Mouse (Mus musculus): ENCODE results near the gene Tmprss12.
"Not testable (repeated sequence)": the region's sequence is repeated elsewhere in the genome, so short reads cannot be mapped to it uniquely, and the experiment has no call there.

Gene Tmprss12

GRCm38 (mm10) chr15:100321134-100321533, 40.5 kb downstream of the Tmprss12 start:
- in situ Hi-C loops (cut with MboI, MseI): no loop called here

DNA sequence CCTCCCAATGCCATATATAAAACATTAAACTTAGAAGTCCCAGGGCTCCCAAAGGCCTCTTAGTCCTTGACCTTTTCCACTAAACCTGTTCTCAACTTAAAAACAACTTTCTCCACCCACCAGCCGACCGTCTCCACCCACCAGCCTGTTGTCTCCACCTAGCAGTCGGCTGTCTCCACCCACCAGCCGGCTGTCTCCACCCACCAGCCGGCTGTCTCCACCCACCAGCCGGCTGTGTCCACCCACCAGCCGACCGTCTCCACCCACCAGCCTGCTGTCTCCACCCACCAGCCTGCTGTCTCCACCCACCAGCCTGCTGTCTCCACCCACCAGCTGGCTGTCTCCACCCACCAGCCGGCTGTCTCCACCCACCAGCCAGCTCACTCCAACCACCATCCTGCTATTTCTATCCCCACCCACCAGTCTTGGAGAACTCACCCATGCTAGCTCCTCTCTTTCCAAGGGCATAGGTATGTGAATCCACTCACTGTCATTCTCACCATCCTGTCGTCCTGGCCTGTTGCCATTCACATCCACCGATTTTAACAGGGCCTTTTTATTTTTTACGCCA, 43.5 kb downstream of the Tmprss12 start:
- in situ Hi-C loops (cut with MboI, MseI): no loop called here

DNA sequence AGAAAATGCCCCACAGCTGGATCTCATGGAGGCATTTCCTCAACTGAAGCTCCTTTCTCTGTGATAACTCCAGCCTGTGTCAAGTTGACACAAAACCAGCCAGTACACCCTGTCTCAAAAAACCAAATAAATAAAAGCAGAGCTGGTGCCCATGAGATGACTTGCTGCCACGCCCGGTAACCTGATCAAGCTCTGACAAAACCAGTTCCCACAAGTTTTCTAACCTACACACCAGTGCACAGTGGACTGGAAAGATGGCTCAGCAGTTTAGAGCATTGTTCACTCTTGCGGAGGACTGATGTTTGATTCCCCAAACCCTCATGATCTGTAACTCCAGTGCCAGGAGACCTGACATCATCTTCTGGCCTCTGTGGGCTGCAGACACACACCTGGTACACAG, 44.6 kb downstream of the Tmprss12 start:
- in situ Hi-C loops (cut with MboI, MseI): no loop called here

GRCm38 (mm10) chr15:100328089-100328488, 47.5 kb downstream of the Tmprss12 start:
- in situ Hi-C loops (cut with MboI, MseI): not testable (repeated sequence)

DNA sequence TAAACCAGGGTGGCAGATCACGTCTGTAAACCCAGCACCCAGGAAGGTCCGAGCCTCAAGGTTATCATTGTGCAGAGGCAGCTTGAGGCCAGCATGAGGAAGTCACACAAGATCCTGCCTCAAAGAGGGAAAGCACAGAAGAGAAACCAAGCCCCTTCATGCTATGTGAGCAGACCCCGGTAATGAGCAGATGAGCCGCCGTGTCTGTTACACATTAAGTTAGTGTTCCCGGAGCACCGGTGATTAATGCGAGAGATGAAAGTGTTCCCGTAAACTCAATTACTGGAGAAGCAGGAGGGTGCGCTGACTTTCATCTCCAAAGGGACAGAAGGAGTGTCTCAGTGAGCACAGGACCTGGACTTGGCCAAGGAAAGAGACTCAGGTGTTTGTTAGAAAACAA, 48.7 kb downstream of the Tmprss12 start:
- in situ Hi-C loops (cut with MboI, MseI): not testable (repeated sequence)

- in situ Hi-C loops (cut with MboI, MseI): loop anchor here (5.0 kb wide), 1 partner anchor 47 kb away; no protein-coding TSS in a partner anchor
Measured at GRCm38 (mm10) chr15:100330739-100331138, 50.1 kb downstream of the Tmprss12 start.

- in situ Hi-C loops (cut with MboI, MseI): loop anchor here (5.0 kb wide), 1 partner anchor 45 kb away; no protein-coding TSS in a partner anchor
Measured at GRCm38 (mm10) chr15:100332077-100332961, 51.7 kb downstream of the Tmprss12 start.

DNA sequence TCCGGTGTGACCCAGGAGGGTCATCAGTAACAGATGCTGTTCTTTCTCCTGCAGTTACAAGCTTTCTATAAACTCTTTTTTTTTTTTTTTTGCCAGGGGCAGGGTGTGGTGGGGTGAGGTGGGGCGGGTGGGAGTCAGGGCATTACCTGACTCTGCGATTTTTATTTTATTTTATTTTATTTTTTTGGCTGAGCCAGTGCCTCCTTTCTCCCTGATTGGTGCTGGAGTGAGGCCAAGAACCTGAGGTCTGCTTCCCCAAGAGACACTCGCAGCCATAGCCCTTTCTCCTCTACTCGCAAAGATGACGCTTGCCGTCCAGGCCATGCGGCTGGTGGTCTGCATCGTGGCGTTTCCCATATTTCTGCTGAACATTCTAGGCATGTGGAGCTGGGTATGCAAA, 54.0 kb downstream of the Tmprss12 start, which contains the start of gene Mettl7a3:
Gene Mettl7a3 (plus strand): TSS at position 301 of the 400 bp plus-strand sequence.
- in situ Hi-C loops (cut with MboI, MseI): loop anchor here (5.0 kb wide), 1 partner anchor 43 kb away; no protein-coding TSS in a partner anchor

DNA sequence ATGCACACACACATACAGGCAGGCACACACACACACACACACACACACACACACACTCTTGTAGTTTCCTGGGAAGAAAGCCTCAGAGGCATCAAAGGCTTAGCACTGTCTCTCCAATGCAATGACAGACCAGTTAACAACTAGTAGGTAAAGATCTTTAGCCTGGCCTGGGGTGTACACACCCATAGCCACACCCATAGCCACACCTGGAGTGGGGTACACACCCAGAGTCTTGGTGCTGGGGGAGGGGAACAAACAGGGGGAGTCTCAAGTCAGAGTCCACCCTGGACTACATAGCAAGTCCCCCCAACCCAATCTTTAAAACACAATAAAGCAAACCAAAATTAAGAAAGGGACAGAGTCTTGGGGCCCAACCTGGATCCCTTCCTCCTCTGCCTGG, 56.7 kb downstream of the Tmprss12 start:
- in situ Hi-C loops (cut with MboI, MseI): not testable (repeated sequence)

DNA sequence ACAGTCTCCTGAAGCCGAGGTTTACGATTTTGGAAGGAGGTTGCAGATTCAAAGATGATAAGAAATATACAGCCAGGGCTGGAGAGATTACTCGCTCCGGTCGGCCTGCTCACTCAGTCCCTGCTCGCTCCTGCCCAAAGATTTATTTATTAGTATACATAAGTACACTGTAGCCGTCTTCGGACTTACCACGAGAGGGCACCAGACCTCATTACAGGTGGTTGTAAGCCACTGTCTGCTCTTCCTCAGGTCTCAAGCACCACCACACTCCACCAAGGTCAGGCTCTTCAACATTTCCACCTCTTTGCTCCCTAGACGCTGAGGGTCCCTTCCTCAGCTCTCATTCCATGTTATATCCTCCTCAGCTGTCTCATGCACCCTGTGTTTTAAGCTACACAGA, 57.2 kb downstream of the Tmprss12 start:
- in situ Hi-C loops (cut with MboI, MseI): not testable (repeated sequence)

DNA sequence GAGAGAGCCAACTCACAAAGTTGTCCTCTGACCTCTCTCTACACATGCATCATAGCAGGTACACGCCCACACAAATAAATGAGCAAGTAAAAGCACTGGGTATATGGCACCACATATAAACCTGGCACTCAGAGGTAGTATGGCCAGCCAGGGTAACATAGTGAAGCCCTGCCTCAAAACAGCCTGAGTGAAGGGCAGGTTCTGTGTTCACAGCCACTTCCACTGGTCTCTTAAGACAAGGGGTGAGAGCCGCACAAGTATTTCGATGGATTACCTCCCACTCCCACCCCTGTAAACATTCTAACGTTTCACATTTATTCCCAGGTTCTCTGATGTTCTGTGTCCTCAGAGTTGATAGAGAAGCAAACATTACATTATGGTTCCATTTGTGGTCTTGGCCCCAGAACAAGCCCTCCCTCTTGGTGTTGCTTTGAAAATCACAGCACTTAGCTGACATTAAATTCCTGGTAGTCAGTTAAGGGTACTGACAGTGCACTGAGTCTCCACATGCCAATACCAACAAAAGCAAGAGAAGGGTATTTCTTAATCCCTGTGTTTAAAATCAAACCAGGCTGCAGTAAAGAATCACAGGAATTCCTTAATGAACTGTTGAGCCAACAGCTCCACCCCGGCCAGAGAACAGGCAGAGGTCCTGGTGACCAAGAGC, 60.8 kb downstream of the Tmprss12 start:
- in situ Hi-C loops (cut with MboI, MseI): not testable (repeated sequence)
